Comparison of ENCODE assay signal across 12 mouse cellular contexts in genomic region chr4:131876836-131877235, GRCm38 (mm10). TPM values are rescaled to one million over a fixed set of nuclear protein-coding genes. Genes with fewer than 3 reads are reported as not detected.
DNase-seq lines count a peak whose midpoint lies in the region; ATAC-seq and TF ChIP-seq lines count a peak whose summit lies in the region.
"Had no signal": no experiment of that assay in that cellular context is flagged by ENCODE, and none has a peak within 500 bp of the region (broad histone marks: within the 10 kb centered on the region; RNA-seq: fewer than 3 reads in every experiment).

No protein-coding gene starts in this region.

- TF ChIP-seq CTCF in stomach, postnatal 0 days (IDR thresholded peaks at IDR 0.05; ENCODE audit: low read depth), result no peak

- H3K4me2 ChIP-seq in heart, embryonic 14.5 days (ENCODE audit: low read length), result peak overlapping the region; percentile 25; the same call in 1 of the 2 replicates
- H3K4me2 ChIP-seq in stomach, embryonic 14.5 days (replicated peaks; ENCODE audit: low read depth, low read length), result 0 out of 2 replicates have a peak overlapping the region, but pooled peaks have one; percentile 67
- H3K4me2 ChIP-seq in stomach, postnatal 0 days (replicated peaks; ENCODE audit: low read depth), result no peak overlapping the region
- H3K4me2 ChIP-seq in liver, embryonic 13.5 days, result peak overlapping the region; percentile 83
- H3K4me2 ChIP-seq: embryonic facial prominence, embryonic 15.5 days had no signal

- no peaks in the 10 kb centered on the region for H3K36me3 ChIP-seq in heart, embryonic 14.5 days (ENCODE audit: control insufficient read depth, insufficient read depth, low read length)
- H3K36me3 ChIP-seq in stomach, embryonic 14.5 days (ENCODE audit: control insufficient read depth, insufficient read depth, low read length), result no peaks in the 10 kb centered on the region
- H3K36me3 ChIP-seq in stomach, postnatal 0 days (ENCODE audit: control insufficient read depth, insufficient read depth, low read length), result no peaks in the 10 kb centered on the region
- peaks cover 3% of the 10 kb centered on the region; the same call in 1 of the 2 replicates for H3K36me3 ChIP-seq in liver, embryonic 13.5 days
- H3K36me3 ChIP-seq: embryonic facial prominence, embryonic 15.5 days; heart, embryonic 10.5 days had no signal

- H3K9me3 ChIP-seq in heart, embryonic 14.5 days (ENCODE audit: control insufficient read depth, low read length), result no peaks in the 10 kb centered on the region
- H3K9me3 ChIP-seq in stomach, embryonic 14.5 days (ENCODE audit: control insufficient read depth, low read depth, low read length), result no peaks in the 10 kb centered on the region
- no peaks in the 10 kb centered on the region for H3K9me3 ChIP-seq in stomach, postnatal 0 days (ENCODE audit: control insufficient read depth, low read length)
- H3K9me3 ChIP-seq in liver, embryonic 13.5 days (replicated peaks), result no peaks in the 10 kb centered on the region
- H3K9me3 ChIP-seq: embryonic facial prominence, embryonic 15.5 days; heart, embryonic 10.5 days had no signal

- H3K9ac ChIP-seq in heart, embryonic 14.5 days (ENCODE audit: low read length), result no peak overlapping the region
- H3K9ac ChIP-seq in stomach, embryonic 14.5 days (replicated peaks; ENCODE audit: low read depth, low read length), result no peak overlapping the region
- H3K9ac ChIP-seq in stomach, postnatal 0 days (ENCODE audit: low read length), result no peak overlapping the region
- H3K9ac ChIP-seq in liver, embryonic 13.5 days, result peak overlapping the region; percentile 34; the same call in 1 of the 2 replicates
- H3K9ac ChIP-seq: embryonic facial prominence, embryonic 15.5 days had no signal

- DNase-seq in heart, postnatal 14 days, result no peak
- no peak for DNase-seq in stomach, postnatal 0 days (ENCODE audit: low spot score)
- DNase-seq in liver, embryonic 13.5 days, result no peak
- no peak for DNase-seq in ovary, postnatal 36 days (ENCODE audit: low spot score)
- DNase-seq: right cerebral cortex, postnatal 25 days had no signal

- 64% methylated on average over 2 of the region's 2 CpGs for WGBS in heart, embryonic 14.5 days
- 57% methylated on average over 2 of the region's 2 CpGs for WGBS in stomach, embryonic 14.5 days
- 50% methylated on average over 2 of the region's 2 CpGs for WGBS in stomach, postnatal 0 days
- WGBS in liver, embryonic 13.5 days (ENCODE audit: insufficient replicate concordance), result 64% methylated on average over 2 of the region's 2 CpGs

- intact Hi-C loops in heart, postnatal 14 days (cut with DNase I), result no loop called here

- H3K4me3 ChIP-seq in heart, embryonic 14.5 days (ENCODE audit: control insufficient read depth in 1 of 2, insufficient read depth in 1 of 2, low read depth in 1 of 2, low read length in 2 of 2), result no peak overlapping the region
- no peak overlapping the region for H3K4me3 ChIP-seq in stomach, embryonic 14.5 days (ENCODE audit: low read depth, low read length)
- H3K4me3 ChIP-seq in stomach, postnatal 0 days (ENCODE audit: low read depth, low read length), result no peak overlapping the region
- peak overlapping the region; percentile 100 for H3K4me3 ChIP-seq in liver, embryonic 13.5 days (replicated peaks)
- H3K4me3 ChIP-seq: embryonic facial prominence, embryonic 15.5 days; heart, embryonic 10.5 days had no signal

- ATAC-seq in heart, embryonic 14.5 days (ENCODE audit: insufficient number of reproducible peaks, insufficient read depth, low FRiP score, low read depth), result no peak
- ATAC-seq in stomach, embryonic 14.5 days (ENCODE audit: insufficient number of reproducible peaks, insufficient read depth, low FRiP score, low read depth), result no peak
- ATAC-seq in stomach, postnatal 0 days (ENCODE audit: low FRiP score, low TSS enrichment), result no peak
- ATAC-seq in liver, embryonic 13.5 days (ENCODE audit: low read depth), result no peak
- ATAC-seq in monocyte, adult 5-6 weeks (replicated peaks; ENCODE audit: insufficient number of reproducible peaks, low FRiP score, low TSS enrichment, poor library complexity, severe bottlenecking), result no peak
- no peak for ATAC-seq in inflammation-experienced regulatory T-cells, adult 6 months

- H3K4me1 ChIP-seq in heart, embryonic 14.5 days (ENCODE audit: control insufficient read depth in 2 of 2, insufficient read depth in 2 of 2, low read length in 2 of 2), result peaks cover 5 to 60% of the 10 kb centered on the region in 2 experiments
- peaks cover 32% of the 10 kb centered on the region for H3K4me1 ChIP-seq in stomach, embryonic 14.5 days (ENCODE audit: control insufficient read depth, insufficient read depth, low read length)
- H3K4me1 ChIP-seq in stomach, postnatal 0 days (replicated peaks; ENCODE audit: control insufficient read depth, insufficient read depth), result peaks cover 4% of the 10 kb centered on the region; the same call in 1 of the 2 replicates
- peaks cover 62% of the 10 kb centered on the region for H3K4me1 ChIP-seq in liver, embryonic 13.5 days (replicated peaks)

- TF ChIP-seq EP300 in stomach, postnatal 0 days (optimal IDR thresholded peaks at IDR 0.05), result no peak

- H3K27me3 ChIP-seq in heart, embryonic 14.5 days (ENCODE audit: control insufficient read depth, insufficient read depth, low read length), result no peaks in the 10 kb centered on the region
- H3K27me3 ChIP-seq in stomach, embryonic 14.5 days (ENCODE audit: control insufficient read depth, insufficient read depth, low read length), result no peaks in the 10 kb centered on the region
- no peaks in the 10 kb centered on the region for H3K27me3 ChIP-seq in stomach, postnatal 0 days (ENCODE audit: control insufficient read depth, insufficient read depth, low read length)
- H3K27me3 ChIP-seq in liver, embryonic 13.5 days, result no peaks in the 10 kb centered on the region
- H3K27me3 ChIP-seq: embryonic facial prominence, embryonic 15.5 days had no signal

- H3K27ac ChIP-seq in heart, embryonic 14.5 days (replicated peaks in 1 of 2; ENCODE audit: control insufficient read depth in 1 of 2, insufficient read depth in 1 of 2, low read depth in 2 of 2, low read length in 2 of 2), result no peak overlapping the region
- H3K27ac ChIP-seq in stomach, embryonic 14.5 days (ENCODE audit: low read length), result no peak overlapping the region
- H3K27ac ChIP-seq in stomach, postnatal 0 days (replicated peaks), result no peak overlapping the region
- no peak overlapping the region for H3K27ac ChIP-seq in liver, embryonic 13.5 days
- H3K27ac ChIP-seq: embryonic facial prominence, embryonic 15.5 days; heart, embryonic 10.5 days had no signal

RNA-seq across cellular contexts. Expression of gene Srsf4, which starts 3.4 kb away (rescaled TPM):
- 63.6 and 69.1 TPM in 2 replicates for polyA plus RNA-seq in heart, embryonic 14.5 days (2014; fragmentation: Nextera tagmentation; extraction: Ambion mirVana)
- total RNA-seq in heart, postnatal 14 days (2021), result 10 to 100 TPM; 39.4 to 42.4 TPM
- 95.3 and 104 TPM in 2 replicates for polyA plus RNA-seq in stomach, embryonic 14.5 days (2014; fragmentation: Nextera tagmentation; extraction: Ambion mirVana)
- 36.5 and 38.3 TPM in 2 replicates for polyA plus RNA-seq in stomach, postnatal 0 days (2015; fragmentation: Nextera tagmentation; extraction: Ambion mirVana)
- polyA plus RNA-seq in liver, embryonic 13.5 days (2015; fragmentation: Nextera tagmentation; extraction: Ambion mirVana), result 69.1 and 75.4 TPM in 2 replicates
- total RNA-seq in monocyte, adult 5-6 weeks (2017), result 49.3 to 72.8 TPM (median 58.3 TPM) in 3 replicates
- 10 to 100 TPM in 2 of 3 experiments, 1 to 10 TPM in 1; 9.8 to 19.5 (median 15.4) TPM for polyA plus RNA-seq in inflammation-experienced regulatory T-cells, adult 6 months (2017; shearing (Covaris generic))

RNA-seq across cellular contexts. Expression of gene Mecr, which starts 33.6 kb away (rescaled TPM):
- 39.1 and 44.1 TPM in 2 replicates for polyA plus RNA-seq in heart, embryonic 14.5 days (2014; fragmentation: Nextera tagmentation; extraction: Ambion mirVana)
- 10 to 100 TPM; 29.7 to 30.4 TPM for total RNA-seq in heart, postnatal 14 days (2021)
- polyA plus RNA-seq in stomach, embryonic 14.5 days (2014; fragmentation: Nextera tagmentation; extraction: Ambion mirVana), result 47.6 and 48.6 TPM in 2 replicates
- 47.2 and 48.6 TPM in 2 replicates for polyA plus RNA-seq in stomach, postnatal 0 days (2015; fragmentation: Nextera tagmentation; extraction: Ambion mirVana)
- 39.6 and 42.8 TPM in 2 replicates for polyA plus RNA-seq in liver, embryonic 13.5 days (2015; fragmentation: Nextera tagmentation; extraction: Ambion mirVana)
- 11.1 to 17.7 TPM (median 12.7 TPM) in 3 replicates for total RNA-seq in monocyte, adult 5-6 weeks (2017)
- polyA plus RNA-seq in inflammation-experienced regulatory T-cells, adult 6 months (2017; shearing (Covaris generic)), result 10 to 100 TPM; 12.9 to 28.6 (median 22.3) TPM

RNA-seq across cellular contexts. Expression of gene Ptpru, which starts 38.7 kb away (rescaled TPM):
- polyA plus RNA-seq in heart, embryonic 14.5 days (2014; fragmentation: Nextera tagmentation; extraction: Ambion mirVana), result 1.2 and 1.5 TPM in 2 replicates
- total RNA-seq in heart, postnatal 14 days (2021), result 1 to 10 TPM; 3.2 to 6.8 TPM
- 16.1 and 18.0 TPM in 2 replicates for polyA plus RNA-seq in stomach, embryonic 14.5 days (2014; fragmentation: Nextera tagmentation; extraction: Ambion mirVana)
- polyA plus RNA-seq in stomach, postnatal 0 days (2015; fragmentation: Nextera tagmentation; extraction: Ambion mirVana), result 3.1 and 3.9 TPM in 2 replicates
- polyA plus RNA-seq in liver, embryonic 13.5 days (2015; fragmentation: Nextera tagmentation; extraction: Ambion mirVana), result 2.1 and 2.7 TPM in 2 replicates
- not detected in 3 replicates for total RNA-seq in monocyte, adult 5-6 weeks (2017)
- not detected for polyA plus RNA-seq in inflammation-experienced regulatory T-cells, adult 6 months (2017; shearing (Covaris generic))

RNA-seq across cellular contexts. Expression of gene Tmem200b, which starts 44.7 kb away (rescaled TPM):
- 3.6 and 4.3 TPM in 2 replicates for polyA plus RNA-seq in heart, embryonic 14.5 days (2014; fragmentation: Nextera tagmentation; extraction: Ambion mirVana)
- total RNA-seq in heart, postnatal 14 days (2021), result 10 to 100 TPM in 1 of 2 experiments, 1 to 10 TPM in 1; 9.5 to 12.8 TPM
- 0.71 and 1.4 TPM in 2 replicates for polyA plus RNA-seq in stomach, embryonic 14.5 days (2014; fragmentation: Nextera tagmentation; extraction: Ambion mirVana)
- polyA plus RNA-seq in stomach, postnatal 0 days (2015; fragmentation: Nextera tagmentation; extraction: Ambion mirVana), result 1.8 and 3.2 TPM in 2 replicates
- polyA plus RNA-seq in liver, embryonic 13.5 days (2015; fragmentation: Nextera tagmentation; extraction: Ambion mirVana), result 0.15 and 0.25 TPM in 2 replicates
- total RNA-seq in monocyte, adult 5-6 weeks (2017), result 0.39 TPM in 1 of 3 replicates, not detected in the others
- not detected for polyA plus RNA-seq in inflammation-experienced regulatory T-cells, adult 6 months (2017; shearing (Covaris generic))
- total RNA-seq: megakaryocyte progenitor cell, adult 5-6 weeks had no signal
